Mouse (Mus musculus) bone marrow macrophage, adult 2 months (primary cell): ENCODE data around the gene Ppp1r11.

Experiments
- CTCF ChIP-seq: IDR thresholded peaks from 2 replicates; pipeline ENCODE4 v1.5.1; 2012; ENCODE audit warnings: low read depth, mild to moderate bottlenecking, low read length, moderate library complexity
- POLR2A ChIP-seq: IDR thresholded peaks from 2 replicates; pipeline ENCODE4 v1.6.1; 2012; ENCODE audit warnings: mild to moderate bottlenecking, low read depth, low read length, borderline replicate concordance

GRCm38 (mm10) chr17:36998477-36998876 is 46.9 kb upstream of the Ppp1r11 start:
- TF ChIP-seq CTCF: no peak
- no peak for TF ChIP-seq POLR2A
